Mouse (Mus musculus) limb, embryonic 13.5 days (tissue): ENCODE results near the gene Pdcd5. TPM values are rescaled to one million over a fixed set of nuclear protein-coding genes. Genes with fewer than 3 reads are reported as not detected.

Source experiments
- ATAC-seq: fragments of 200-750 bp; cut with Nextera tagmentation; 2 replicates; pipeline ENCODE4 v1.8.0; 2017; ENCODE audit warnings: low read depth, moderate number of reproducible peaks, moderate TSS enrichment; ENCODE audit not compliant: low FRiP score
- H3K27ac ChIP-seq: fragments of 300-500 bp; sonication (generic); 2 replicates; pipeline ENCODE4 v1.5.1; 2015; ENCODE audit warnings: inconsistent platforms, mild to moderate bottlenecking, moderate library complexity
- H3K27me3 ChIP-seq: fragments of 300-500 bp; sonication (generic); 2 replicates; pipeline ENCODE4 v1.6.1; 2015; ENCODE audit warnings: mild to moderate bottlenecking, inconsistent platforms
- H3K36me3 ChIP-seq: fragments of 300-500 bp; sonication (generic); 2 replicates; pipeline ENCODE4 v1.6.1; 2015; ENCODE audit warnings: inconsistent platforms, mild to moderate bottlenecking, moderate library complexity
- H3K4me1 ChIP-seq: fragments of 300-500 bp; sonication (generic); 2 replicates; pipeline ENCODE4 v1.6.1; 2015; ENCODE audit warnings: inconsistent platforms
- H3K4me2 ChIP-seq: fragments of 300-500 bp; sonication (generic); replicated peaks from 2 replicates; pipeline ENCODE4 v1.6.1; 2015; ENCODE audit warnings: inconsistent platforms, mild to moderate bottlenecking, moderate library complexity
- H3K4me3 ChIP-seq: fragments of 300-500 bp; sonication (generic); 2 replicates; pipeline ENCODE4 v1.5.1; 2015; ENCODE audit warnings: moderate library complexity, mild to moderate bottlenecking, inconsistent platforms
- H3K9ac ChIP-seq: fragments of 300-500 bp; sonication (generic); 2 replicates; pipeline ENCODE4 v1.6.1; 2015; ENCODE audit warnings: mild to moderate bottlenecking, inconsistent platforms
- H3K9me3 ChIP-seq: fragments of 300-500 bp; sonication (generic); 2 replicates; pipeline ENCODE4 v1.6.1; 2016; ENCODE audit warnings: inconsistent platforms
- WGBS: fragments of 180-500 bp; shearing (Covaris S2); methylation state at CpG from one replicate; pipeline ENCODE4 v1.1.7; 2015; 5-methylcytosine and 5-hydroxymethylcytosine counted together
- polyA plus RNA-seq: library from polyadenylated mRNA; unstranded; fragments of >200 nt; fragmentation: Nextera tagmentation; extraction: Ambion mirVana; gene quantifications from 2 replicates; pipeline ENCODE4 v1.2.1, GENCODE M21; 2015

Pdcd5 gene
- polyA plus RNA-seq, 1 experiment from 2014 or later = 293 TPM

DNA sequence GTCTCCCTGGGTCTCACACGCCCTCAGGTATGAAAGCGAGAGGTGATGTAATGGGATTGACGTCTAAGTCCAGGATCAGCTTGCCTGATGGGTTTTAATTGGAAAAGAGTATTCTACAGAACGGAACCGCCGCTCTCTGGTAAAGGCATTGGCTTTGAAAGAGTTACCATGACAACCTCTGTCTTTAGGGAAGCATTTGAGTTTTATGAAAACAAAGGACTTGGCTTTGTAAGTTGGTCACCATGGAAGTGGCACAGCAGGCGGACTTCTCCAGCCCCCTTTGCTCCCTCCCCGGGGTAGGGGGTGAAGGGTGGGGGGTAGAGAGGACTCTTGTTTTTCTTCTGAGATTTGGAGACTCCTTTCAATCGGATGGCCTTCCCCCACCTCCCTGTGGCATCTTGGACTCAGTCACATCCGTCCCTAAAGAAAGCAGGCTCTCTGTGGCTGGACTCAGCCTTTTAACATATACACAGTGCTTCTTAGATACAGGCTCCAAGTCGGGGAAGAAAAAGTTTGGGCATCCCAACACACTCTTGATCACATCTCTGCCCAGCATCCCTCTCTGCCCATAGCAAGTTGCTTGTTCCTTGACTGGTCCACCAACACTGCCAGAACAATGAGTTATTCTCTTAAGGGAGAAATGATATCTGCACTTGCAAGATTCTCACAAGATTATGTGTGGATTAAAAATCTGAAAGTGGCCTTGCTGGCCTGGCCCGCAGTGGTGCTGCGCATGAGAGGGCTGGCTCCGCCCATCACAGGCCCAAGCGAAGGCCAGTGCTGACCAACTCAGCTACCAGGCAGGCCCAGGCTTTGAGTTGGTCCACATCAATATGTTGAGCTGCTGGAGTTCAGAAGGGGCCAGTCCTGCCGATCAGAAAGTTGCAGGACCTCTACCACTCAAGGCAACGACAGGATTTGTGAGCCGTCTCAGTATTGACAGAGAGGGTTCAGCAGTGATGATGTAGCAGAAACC, 21.0 kb upstream of the Pdcd5 start:
- no peaks in the 10 kb centered on the region for H3K9me3 ChIP-seq
- H3K27me3 ChIP-seq = no peaks in the 10 kb centered on the region
- no peak overlapping the region for H3K4me3 ChIP-seq
- H3K27ac ChIP-seq = no peak overlapping the region
- H3K4me1 ChIP-seq = peaks cover 8% of the 10 kb centered on the region; the same call in 1 of the 2 replicates
- ATAC-seq = no peak
- H3K9ac ChIP-seq = no peak overlapping the region
- no peaks in the 10 kb centered on the region for H3K36me3 ChIP-seq
- H3K4me2 ChIP-seq = no peak overlapping the region
- 57% methylated on average over 18 of the region's 18 CpGs for WGBS

DNA sequence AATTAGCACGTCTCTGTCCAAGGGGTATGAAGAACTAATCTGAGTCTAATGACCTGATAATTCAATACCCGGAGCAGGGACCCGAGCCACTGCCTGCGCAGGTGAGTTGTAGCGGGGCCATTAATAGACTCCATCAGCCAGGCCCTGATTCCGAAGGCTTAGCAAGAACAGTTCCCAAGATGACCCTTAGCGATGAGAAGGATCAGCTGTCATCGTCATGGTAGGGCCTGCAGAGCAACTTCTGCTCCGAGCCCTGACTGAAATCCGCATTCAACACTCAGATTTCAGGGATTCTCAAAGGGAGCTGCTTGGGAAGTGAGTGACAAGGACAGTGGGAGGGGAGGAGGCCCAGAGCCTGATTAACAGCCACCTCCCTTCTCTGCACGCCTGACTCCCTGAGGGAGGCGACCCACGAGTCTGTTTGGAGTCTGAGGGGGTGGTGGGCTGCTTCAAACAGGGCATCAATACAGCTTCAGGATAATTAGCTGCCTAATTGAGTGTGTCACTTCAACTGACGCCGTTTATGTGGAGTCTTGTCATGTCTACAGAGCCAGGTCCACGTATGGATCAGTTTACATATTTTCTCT, 16.6 kb upstream of the Pdcd5 start:
- peak; percentile 32; the same call in 1 of the 2 replicates for ATAC-seq
- no peak overlapping the region for H3K4me2 ChIP-seq
- no peak overlapping the region for H3K27ac ChIP-seq
- H3K36me3 ChIP-seq = no peaks in the 10 kb centered on the region
- no peaks in the 10 kb centered on the region for H3K9me3 ChIP-seq
- H3K4me1 ChIP-seq = peaks cover 8% of the 10 kb centered on the region; the same call in 1 of the 2 replicates
- no peak overlapping the region for H3K4me3 ChIP-seq
- no peaks in the 10 kb centered on the region for H3K27me3 ChIP-seq
- 61% methylated on average over 16 of the region's 16 CpGs for WGBS
- no peak overlapping the region for H3K9ac ChIP-seq

- ATAC-seq = no peak
- 58% methylated on average over 3 of the region's 3 CpGs for WGBS
- Histone ChIP-seq H3K9me3 (no peaks in the 10 kb centered on the region), H3K36me3 (no peaks in the 10 kb centered on the region), H3K4me1 (no peaks in the 10 kb centered on the region), H3K27ac (no peak overlapping the region), H3K4me3 (no peak overlapping the region), H3K27me3 (no peaks in the 10 kb centered on the region), H3K4me2 (no peak overlapping the region), H3K9ac (no peak overlapping the region)
Observed at GRCm38 (mm10) chr7:35659173-35659572, 11.9 kb upstream of the Pdcd5 start.

- no peaks in the 10 kb centered on the region for H3K36me3 ChIP-seq
- no peaks in the 10 kb centered on the region for H3K9me3 ChIP-seq
- ATAC-seq = no peak
- H3K27me3 ChIP-seq = no peaks in the 10 kb centered on the region
- no peak overlapping the region for H3K27ac ChIP-seq
- 61% methylated on average over 6 of the region's 6 CpGs for WGBS
- no peak overlapping the region for H3K4me3 ChIP-seq
- no peak overlapping the region for H3K9ac ChIP-seq
- H3K4me1 ChIP-seq = no peaks in the 10 kb centered on the region
- H3K4me2 ChIP-seq = no peak overlapping the region
Observed at GRCm38 (mm10) chr7:35657829-35658228, 10.5 kb upstream of the Pdcd5 start.

GRCm38 (mm10) chr7:35651583-35652270, 4.4 kb upstream of the Pdcd5 start:
- WGBS = 83% methylated on average over 10 of the region's 10 CpGs
- Histone ChIP-seq H3K27ac (no peak overlapping the region), H3K9ac (no peak overlapping the region), H3K4me2 (no peak overlapping the region), H3K27me3 (no peaks in the 10 kb centered on the region), H3K9me3 (no peaks in the 10 kb centered on the region), H3K36me3 (no peaks in the 10 kb centered on the region), H3K4me3 (no peak overlapping the region), H3K4me1 (no peaks in the 10 kb centered on the region)
- no peak for ATAC-seq

DNA sequence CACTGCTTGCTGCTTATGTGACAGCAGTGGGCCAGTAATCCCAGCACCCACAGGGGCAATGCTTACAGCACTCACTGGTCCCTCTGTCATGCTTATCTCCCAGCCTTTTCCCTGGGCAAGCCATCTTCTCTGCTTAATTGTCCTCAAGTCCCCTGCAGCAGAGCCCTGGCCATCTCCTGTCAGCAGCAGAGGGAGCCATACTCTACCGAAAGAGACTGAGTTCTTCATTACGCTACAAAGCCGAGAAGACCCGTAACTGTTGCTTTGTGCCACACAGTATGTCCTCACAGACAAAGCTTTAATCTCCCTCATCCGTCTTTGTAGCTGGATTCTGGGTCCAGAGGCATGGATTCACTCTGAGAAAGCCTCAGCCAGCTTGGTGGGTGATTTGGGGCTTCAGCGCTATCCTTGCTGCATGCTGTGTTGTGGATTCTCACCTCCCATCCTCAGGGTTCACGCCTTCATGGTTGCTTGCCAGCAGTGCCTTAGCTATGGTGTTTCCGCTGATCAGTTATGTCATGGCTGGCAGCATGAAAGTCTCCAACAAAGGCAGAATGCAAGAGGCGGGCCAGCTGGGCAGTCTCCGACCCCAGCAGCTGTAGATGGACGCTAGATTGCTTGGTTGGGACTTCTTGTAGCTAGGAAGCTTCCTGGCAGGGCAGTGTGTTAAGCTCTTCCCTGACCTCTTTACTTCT, 3.5 kb upstream of the Pdcd5 start:
- WGBS = 78% methylated on average over 11 of the region's 11 CpGs
- Histone ChIP-seq H3K27me3 (no peaks in the 10 kb centered on the region), H3K36me3 (no peaks in the 10 kb centered on the region), H3K4me1 (peaks cover 7% of the 10 kb centered on the region), H3K9me3 (no peaks in the 10 kb centered on the region), H3K4me2 (no peak overlapping the region), H3K9ac (no peak overlapping the region), H3K4me3 (no peak overlapping the region), H3K27ac (no peak overlapping the region)
- no peak for ATAC-seq

DNA sequence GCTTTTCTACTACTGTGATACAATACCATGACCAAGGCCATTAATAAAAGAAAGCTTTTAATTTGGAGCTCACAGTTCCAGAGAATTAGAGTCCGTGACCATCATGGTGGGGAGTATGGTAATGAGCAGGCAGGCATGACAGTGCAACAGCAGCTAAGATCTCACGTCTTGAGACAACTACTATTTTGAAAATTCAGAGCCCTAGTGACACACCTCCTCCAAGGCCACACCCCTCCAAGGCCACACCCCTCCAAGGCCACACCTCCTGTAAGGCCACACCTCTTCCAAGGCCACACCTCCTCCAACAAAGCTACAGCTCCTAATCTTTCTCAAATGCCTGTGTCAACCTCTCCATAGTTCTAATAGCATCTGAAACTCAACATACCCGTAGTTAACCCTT, 1.8 kb upstream of the Pdcd5 start:
- Histone ChIP-seq H3K9me3 (no peaks in the 10 kb centered on the region), H3K27ac (no peak overlapping the region), H3K4me1 (peaks cover 11% of the 10 kb centered on the region), H3K27me3 (no peaks in the 10 kb centered on the region), H3K4me2 (no peak overlapping the region), H3K9ac (no peak overlapping the region), H3K36me3 (peaks cover 16% of the 10 kb centered on the region), H3K4me3 (no peak overlapping the region)
- ATAC-seq = no peak
- 53% methylated on average over 3 of the region's 3 CpGs for WGBS

GRCm38 (mm10) chr7:35648239-35649069, 1.1 kb upstream of the Pdcd5 start:
- Histone ChIP-seq H3K9me3 (no peaks in the 10 kb centered on the region), H3K4me1 (peaks cover 11% of the 10 kb centered on the region), H3K9ac (no peak overlapping the region), H3K4me2 (no peak overlapping the region), H3K4me3 (no peak overlapping the region), H3K27me3 (no peaks in the 10 kb centered on the region), H3K36me3 (peaks cover 22% of the 10 kb centered on the region), H3K27ac (no peak overlapping the region)
- WGBS = 74% methylated on average over 9 of the region's 9 CpGs
- ATAC-seq = no peak

DNA sequence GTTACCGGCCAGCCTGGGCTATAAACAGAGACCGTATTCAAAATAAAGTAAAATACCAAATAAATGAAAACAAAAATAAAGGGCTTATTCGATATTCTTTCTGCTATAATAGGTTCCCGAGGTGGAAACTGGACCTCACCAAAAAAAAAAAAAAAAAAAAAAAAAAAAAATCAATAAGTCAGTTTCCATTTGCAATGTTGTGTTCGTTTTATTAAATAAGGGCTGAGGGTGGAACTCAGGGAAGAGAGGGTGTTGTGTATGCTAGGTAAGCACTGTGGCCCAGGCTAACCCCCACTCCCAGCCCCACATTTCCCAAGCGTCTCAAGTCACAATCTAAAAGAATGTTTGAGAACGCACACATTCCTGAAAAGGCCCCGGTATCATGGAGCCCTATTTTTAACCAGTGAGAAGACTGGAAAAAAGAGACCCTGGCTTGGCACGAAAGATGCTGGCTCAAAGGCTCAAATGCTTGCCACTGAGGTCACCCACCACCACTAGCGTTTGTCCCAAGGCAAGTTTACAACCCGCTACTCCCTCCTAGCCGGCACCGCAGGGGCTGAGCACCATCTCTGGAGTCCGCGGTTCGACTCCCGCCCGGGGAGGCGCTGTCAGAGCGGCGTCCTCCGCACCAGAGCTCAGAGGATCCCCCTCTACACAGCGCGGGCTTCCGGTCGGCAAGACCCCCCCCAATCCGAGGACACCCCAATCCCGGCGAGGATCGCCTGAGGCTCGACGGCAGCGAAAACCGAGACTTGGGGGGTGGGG, 822 bp downstream of the Pdcd5 start:
- H3K9me3 ChIP-seq = no peaks in the 10 kb centered on the region
- H3K27ac ChIP-seq = peak overlapping the region; percentile 80
- 7% methylated on average over 34 of the region's 34 CpGs for WGBS

DNA sequence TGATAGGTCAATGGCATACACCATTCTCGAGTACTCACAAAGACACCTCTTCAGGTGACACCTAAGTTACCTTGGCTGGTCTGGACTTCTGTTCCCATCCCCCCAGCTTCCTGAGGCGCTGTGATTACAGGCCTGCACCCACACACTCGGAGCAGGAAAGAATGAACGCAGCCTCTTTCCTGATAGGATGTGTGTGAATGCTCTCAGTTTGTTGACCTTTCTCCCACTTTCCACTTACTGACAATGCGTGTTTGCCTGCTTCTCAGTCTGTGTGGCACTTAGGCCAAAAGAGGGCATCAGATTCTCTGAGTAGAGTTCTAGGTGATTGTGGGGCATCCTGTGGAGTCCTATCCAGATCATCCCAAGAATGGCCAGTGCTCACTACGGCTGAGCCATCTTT, 7.2 kb downstream of the Pdcd5 start:
- no peaks in the 10 kb centered on the region for H3K4me1 ChIP-seq
- H3K4me3 ChIP-seq = no peak overlapping the region
- peaks cover 88% of the 10 kb centered on the region for H3K36me3 ChIP-seq
- no peaks in the 10 kb centered on the region for H3K27me3 ChIP-seq
- no peaks in the 10 kb centered on the region for H3K9me3 ChIP-seq
- H3K4me2 ChIP-seq = no peak overlapping the region
- H3K9ac ChIP-seq = no peak overlapping the region
- ATAC-seq = no peak
- 81% methylated on average over 6 of the region's 6 CpGs for WGBS
- no peak overlapping the region for H3K27ac ChIP-seq

More for the DNA sequence above, 822 bp downstream of the Pdcd5 start:
- Histone ChIP-seq H3K27me3 (no peaks in the 10 kb centered on the region), H3K36me3 (peaks cover 40% of the 10 kb centered on the region), H3K9ac (peak overlapping the region; percentile 96), H3K4me2 (peak overlapping the region; percentile 71), H3K4me1 (peaks cover 11% of the 10 kb centered on the region), H3K4me3 (peak overlapping the region; percentile 98)
- ATAC-seq = peak; percentile 58
